Mouse (Mus musculus): ENCODE results near the gene App. TPM values are rescaled to one million over a fixed set of nuclear protein-coding genes. Genes with fewer than 3 reads are reported as not detected.

The App gene
- total RNA-seq (2014; fragmentation: Nextera tagmentation): 47.2 and 63.2 TPM in 2 replicates
- 119 and 121 TPM in 2 replicates for total RNA-seq (2017)

DNA sequence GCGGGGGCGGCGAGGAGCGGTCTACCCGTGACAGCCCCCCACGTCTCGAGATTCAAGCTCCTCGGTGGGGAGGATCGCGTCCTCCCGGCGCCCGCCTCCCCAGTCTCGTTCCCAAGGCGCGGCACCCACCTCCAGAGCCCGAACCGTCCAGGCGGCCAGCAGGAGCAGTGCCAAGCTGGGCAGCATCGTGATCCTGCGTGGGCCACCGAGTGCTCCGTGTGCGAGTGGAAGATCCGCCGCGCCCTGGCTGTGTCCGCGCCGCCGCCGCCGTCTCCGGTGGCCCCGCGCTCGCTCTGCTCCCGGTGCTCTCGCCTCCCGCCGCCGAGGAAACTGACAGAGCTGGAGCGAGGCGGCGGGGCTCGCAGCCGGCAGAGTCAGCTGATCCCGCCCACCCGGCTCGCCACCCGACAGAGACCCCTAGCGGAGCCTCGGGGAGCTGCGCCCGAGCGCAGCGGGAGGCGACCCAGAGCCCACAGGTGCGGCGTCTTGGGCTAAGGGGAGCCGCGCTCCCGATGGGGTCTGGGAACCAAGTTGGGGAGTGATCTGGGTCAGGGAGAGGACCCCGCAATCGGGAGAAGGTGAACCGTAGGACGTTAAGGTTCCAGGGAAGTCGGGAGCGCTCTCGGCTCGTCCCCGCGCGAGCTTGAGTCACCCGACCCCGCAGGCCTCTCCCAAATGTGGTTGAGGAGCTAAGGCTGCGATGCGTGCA is at the start of gene App:
Gene App (minus strand): TSS at position 394 of the 709 bp plus-strand sequence.
- peak; percentile 80 for ATAC-seq (replicated peaks; ENCODE audit: poor library complexity, severe bottlenecking)

DNA sequence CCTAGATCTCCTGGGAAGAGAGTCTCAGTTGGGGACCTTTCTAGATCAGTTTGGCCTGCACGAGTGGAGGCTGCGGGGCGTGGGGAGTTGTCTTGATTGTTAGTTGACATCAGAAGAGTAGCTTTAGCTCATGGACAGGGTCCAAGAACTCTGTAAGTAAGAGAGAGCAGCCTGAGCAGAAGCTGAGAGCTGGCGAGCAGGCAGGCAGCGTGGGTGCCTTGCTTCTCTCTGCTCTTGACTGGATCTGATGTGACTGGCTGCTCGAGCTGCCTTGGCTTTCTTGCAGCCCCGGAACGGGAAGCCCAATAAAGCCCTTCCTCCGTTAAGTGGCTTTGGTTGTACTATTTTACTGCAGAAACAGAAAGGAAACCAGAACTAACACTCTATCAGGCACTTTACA is 42.3 kb upstream of the App start:
- ATAC-seq (replicated peaks; ENCODE audit: poor library complexity, severe bottlenecking): no peak

DNA sequence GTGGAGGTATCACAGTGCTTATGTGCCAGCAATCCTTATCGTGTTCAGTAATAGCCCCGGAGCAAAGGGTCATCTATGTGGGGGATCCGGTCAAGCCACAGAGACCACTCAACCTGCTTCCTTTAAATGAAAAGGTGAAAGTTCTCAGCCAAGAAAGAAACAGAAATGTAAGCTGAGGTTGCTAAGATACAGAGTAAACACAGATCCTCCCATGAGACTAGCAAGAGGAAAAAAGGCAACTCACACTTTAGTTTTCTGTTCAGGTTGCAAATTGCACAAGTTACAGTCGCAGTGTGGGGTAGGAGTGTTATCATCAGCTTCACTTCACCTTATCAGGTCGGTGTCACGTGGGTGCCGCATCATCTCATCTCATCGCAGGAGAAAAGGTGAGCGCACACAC is 41.6 kb upstream of the App start:
- ATAC-seq (replicated peaks; ENCODE audit: poor library complexity, severe bottlenecking): no peak

DNA sequence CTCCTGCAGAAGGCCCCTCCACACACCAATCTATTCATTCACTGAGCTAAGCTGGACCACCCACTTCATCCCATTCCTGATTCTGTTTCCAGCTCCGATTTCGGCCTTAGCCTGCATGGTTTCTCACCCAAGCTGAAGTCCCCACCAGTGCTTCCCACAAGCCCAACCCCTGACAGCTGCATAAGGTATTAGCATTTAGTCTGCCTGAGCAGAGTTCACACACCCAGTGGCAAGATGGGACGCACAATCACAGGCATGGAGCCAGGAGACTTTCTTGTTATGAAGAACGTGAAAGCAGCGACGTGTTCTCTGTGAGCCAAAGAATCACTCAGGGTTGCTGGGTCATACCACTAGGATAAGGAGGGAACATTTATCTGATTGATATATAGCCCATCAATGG is 22.1 kb upstream of the App start:
- no peak for ATAC-seq (replicated peaks; ENCODE audit: poor library complexity, severe bottlenecking)

DNA sequence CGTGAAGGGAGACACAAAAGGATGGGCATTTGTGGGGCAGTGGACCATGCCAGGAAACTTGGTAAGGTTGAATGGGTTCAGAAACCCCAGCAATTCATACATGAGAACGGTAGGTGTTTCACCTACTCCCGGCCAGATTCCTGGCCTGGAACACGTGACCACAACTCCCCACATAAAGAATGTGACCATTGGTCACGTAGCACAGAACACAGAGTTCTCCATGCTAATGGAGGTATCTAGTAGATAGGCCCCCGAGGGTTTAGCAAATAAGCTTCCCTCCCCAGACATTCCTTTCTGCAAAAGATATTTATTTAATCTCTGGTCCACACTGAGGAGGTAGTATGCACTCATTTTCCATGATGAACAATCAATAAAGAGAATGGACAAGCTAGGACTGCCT is 21.6 kb upstream of the App start:
- ATAC-seq (replicated peaks; ENCODE audit: poor library complexity, severe bottlenecking): no peak

DNA sequence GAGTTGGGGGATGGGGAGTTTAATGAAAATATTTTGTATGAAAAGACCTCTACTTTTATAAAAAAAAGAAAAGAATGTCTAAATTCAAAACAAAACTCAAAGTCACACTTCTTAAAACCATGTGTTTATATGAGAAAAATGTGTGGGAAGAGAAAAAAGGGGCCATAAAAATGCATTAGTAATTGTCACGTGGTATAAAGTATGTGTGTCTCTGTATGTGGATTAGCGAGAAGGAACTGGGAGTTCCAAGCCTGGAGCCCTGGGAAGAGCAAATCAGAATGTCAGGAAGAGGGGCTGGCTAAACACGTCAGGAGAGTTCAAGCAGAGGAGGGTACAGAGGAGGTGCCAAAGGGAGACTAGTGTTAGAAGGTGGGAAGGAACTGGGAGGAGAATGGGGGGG is 7.9 kb upstream of the App start:
- no peak for ATAC-seq (replicated peaks; ENCODE audit: poor library complexity, severe bottlenecking)

DNA sequence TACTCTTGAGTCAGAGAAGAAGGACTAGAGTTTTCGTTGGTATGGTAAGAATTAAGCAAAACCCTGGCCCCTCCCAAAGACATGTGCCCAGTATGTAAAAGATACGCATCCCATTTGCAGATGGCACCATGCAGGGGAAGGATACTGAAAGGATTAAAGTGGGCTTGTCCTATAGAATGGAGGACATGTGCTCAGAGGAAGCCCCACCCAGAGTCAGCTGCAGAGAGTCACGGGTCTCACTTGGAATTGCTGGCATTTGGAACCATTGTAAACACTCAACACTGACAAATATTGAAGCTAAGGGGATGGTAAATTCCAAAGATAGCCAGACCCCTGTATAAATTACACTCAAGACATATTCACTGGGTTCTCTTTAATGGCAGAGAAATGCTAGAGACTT is 7.1 kb upstream of the App start:
- ATAC-seq (replicated peaks; ENCODE audit: poor library complexity, severe bottlenecking): no peak

DNA sequence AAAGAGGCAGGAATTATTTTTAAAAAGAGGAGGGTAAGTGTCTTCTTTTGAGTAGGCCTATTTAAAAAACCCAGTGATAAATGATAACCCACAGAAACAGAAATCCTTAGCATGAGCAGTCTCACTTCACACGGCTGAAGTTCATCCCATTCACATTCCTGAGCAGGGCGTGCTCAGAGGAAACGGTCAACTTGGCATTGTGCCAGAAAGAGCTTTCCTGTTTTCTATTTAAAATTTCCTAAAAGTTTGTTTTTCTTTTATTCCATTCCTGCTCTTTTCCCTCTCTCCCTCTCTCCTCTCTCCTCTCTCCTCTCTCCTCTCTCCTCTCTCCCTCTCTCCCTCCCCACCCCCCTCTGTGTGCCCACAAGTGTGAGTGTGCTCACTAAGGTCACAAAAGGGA is 3.1 kb upstream of the App start:
- ATAC-seq (replicated peaks; ENCODE audit: poor library complexity, severe bottlenecking): no peak

DNA sequence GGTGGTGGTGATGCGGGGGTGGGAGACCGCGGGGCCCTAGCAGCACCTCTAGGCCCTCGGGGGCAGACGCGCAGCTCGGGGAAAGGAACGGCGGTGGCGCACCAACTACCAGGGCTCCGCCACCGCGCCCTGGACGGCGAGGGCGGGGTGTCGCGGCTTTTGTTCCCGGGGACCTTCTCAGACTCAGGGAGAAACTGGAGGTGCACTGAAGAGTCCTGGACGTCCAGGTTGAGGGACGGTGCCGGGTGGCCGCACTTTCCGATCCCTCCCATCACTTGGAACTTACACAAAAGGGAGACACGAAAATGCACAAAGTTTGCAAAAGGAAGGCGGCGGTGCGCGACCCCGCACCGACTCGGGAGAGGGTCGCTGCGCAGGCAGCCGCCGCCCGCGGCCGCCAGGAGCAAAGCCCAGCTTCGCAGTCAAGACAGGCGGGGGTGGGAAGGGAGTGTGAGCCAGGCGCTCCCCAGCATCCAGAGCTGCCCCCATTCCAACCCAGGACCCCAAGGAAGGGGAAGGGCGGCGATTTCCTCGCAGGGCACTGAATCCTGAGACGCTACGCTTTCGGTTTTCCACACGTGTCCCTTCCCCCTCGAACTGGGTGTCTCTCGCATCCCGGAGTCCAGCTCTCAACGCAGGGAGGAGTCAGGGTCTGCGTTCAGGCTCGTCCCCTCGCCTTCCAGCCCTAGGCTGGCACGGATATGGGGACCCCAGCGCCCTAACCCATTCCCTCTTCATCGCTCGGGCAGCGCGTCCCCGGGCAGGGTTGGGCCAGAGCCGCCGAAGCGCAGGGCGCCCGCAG is 794 bp downstream of the App start:
- ATAC-seq (replicated peaks; ENCODE audit: poor library complexity, severe bottlenecking): peak; percentile 50

DNA sequence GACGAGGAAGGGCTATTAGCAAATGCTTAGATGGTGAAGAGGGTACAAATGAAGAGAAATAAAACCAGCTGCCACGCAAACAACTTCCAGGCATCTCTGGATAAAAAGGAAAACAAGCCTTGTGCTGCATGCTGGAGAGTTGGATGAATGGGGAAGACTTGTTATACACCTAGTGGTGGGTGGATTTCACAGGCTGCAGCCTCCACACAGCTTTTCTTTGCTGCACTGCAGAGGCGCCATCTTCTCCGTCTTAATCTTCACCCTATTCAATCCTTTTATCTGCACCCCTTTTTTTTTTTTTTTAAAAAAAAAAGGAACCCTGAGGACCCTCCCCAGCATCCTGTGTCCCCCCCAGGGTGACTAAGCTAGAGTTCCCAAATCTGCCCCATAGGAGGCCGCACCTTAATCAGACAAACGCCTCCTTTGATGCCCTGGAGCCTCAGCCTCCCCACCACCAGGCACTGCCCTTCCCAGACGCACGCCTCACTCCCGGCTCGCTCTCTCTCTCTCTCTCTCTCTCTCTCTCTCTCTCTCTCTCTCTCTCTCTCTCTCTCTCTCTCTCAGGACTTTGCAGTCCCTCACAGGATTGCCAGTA is 1.5 kb downstream of the App start:
- peak; percentile 36 for ATAC-seq (replicated peaks; ENCODE audit: poor library complexity, severe bottlenecking)

DNA sequence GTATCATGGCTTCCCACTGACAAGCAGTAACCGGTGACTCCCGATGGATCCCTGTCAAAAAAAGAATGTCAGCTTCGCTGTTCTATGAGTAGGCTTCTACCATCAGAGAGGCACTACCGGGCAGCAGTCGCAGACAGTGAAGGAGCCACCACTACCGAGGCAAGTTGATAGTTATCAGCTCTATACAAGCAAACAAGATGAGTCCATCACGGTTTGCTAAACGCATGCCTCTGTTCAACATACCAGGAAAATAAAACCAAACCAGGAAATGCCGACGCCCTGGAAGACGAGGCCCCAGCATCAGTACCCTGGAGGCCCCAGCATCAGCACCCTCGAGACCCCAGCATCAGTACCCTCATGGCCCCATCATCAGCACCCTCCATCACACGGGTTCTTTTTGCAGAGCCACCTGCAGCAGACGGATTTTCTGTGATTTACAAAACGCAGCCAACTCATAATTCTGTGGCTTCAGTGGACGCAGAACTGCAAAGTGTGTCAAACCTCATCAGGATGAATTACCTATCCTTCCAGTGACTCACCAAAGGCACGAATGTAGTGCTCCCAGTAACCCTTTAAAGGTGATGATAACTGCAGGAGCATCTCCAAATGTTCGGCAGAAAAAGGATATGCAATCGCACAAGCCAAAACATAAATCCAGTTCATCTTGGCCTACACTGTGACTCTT is 2.6 kb downstream of the App start:
- no peak for ATAC-seq (replicated peaks; ENCODE audit: poor library complexity, severe bottlenecking)

DNA sequence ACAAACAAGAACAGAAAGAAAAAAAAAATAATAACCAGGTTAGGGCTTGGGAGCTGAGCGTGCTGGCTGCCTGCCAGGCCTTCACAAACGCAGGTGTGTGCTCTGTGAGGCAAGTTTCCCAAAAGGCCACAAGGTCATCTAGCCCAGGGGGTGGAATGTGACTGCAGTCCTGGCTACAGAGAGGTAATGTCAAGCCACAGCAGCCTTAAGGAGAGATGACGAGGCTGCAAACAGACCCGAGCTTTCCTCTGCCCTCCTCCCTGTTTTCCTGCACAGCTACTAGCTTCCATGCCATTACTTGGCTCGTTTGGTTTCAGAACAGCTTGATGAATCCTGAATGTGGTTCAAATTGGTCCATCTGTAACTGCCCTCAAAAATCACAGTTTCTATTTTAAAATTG is 4.7 kb downstream of the App start:
- no peak for ATAC-seq (replicated peaks; ENCODE audit: poor library complexity, severe bottlenecking)

DNA sequence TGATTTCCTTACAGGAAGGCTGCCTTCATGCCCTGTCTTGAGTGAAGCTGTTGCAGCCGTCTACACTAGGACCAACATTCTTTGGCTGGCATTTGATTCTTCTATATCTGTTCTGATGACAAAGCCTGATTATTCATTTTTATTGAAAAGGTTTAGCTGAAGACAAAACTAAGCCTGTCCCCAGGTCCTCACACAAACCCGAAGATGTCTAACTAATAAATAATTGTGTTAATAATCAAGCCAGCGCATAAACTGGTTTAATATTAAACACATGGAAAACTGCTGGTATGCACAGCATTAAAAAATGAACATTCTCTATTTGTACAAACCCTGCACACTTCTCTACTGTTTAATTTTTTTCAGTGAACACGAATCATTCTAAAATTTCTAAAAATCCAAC is 7.4 kb downstream of the App start:
- no peak for ATAC-seq (replicated peaks; ENCODE audit: poor library complexity, severe bottlenecking)

DNA sequence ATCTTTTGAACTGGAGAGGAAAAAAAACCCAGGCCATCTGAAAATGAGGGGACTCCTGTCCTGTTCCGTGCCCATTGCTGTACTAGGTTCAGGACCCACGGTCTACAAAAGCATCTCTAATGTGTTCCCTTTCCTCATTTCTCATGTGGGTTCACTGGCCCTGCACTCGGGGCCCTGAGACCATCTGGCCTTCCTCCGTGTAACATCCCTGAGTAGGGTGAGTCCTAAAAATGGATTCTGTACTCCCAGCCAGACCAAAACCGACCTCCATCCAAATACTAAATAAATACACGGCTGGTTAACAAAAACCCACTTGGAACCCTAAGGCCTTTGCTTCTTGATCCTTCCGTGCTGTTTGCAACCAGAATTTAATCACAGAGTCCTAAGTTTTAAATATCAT is 7.9 kb downstream of the App start:
- ATAC-seq (replicated peaks; ENCODE audit: poor library complexity, severe bottlenecking): no peak

DNA sequence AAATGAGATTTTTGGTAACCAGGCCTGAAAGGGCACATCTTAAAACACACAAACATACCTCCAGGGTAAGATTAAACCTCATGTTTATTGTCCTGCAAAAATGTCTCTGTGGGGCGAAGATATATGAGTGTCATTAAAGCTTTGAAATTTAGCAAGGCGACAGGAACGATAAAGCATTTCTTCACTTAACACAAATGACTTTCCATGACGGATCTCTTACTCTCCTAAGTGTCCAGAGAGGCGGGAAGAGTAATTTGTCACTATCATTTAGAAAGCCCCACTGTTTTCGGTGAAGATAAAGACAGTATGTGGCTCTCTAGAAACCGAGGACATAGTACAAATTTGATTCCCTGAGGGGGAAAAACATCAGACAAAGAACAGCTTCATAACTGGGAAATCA is 8.4 kb downstream of the App start:
- no peak for ATAC-seq (replicated peaks; ENCODE audit: poor library complexity, severe bottlenecking)

DNA sequence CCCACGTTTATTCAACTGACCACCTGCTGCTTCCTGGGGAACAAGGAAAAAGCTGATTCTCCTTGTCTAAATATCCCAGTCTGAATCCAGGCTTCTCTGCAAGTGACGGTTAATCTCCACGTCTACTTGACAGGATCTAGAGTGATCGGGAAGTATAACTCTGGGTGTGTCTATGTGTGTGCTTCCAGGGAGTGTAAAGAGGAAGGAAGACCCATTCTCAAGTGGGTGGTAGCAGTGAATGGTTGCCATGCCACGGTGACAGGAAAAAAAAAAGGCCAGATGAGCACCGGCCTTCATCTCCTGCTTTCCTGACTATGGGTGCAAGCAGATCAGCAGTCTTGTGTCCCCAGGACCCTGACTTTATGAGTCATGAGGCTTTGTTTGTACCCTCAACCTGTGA is 10.8 kb downstream of the App start:
- peak; percentile 91 for ATAC-seq (replicated peaks; ENCODE audit: poor library complexity, severe bottlenecking)

DNA sequence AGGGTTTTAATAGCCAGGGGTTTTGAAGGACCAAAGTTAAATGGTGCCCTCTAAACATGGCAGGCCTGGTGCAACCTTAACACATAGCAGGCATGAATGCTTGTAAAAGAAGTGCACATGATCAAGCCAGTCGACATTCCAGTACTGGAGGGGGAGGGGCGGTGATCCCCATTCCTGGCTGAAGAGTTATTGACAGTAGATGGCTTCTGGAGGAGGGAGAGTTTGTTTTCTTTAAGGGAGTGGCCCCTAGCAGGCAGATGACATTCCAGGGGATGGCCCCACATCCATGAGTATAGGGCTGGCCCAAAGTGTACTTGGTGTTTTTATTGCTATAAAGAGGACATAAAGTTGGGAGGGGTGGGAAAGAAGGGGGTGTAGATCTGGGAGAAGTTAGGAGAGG is 13.4 kb downstream of the App start:
- no peak for ATAC-seq (replicated peaks; ENCODE audit: poor library complexity, severe bottlenecking)

DNA sequence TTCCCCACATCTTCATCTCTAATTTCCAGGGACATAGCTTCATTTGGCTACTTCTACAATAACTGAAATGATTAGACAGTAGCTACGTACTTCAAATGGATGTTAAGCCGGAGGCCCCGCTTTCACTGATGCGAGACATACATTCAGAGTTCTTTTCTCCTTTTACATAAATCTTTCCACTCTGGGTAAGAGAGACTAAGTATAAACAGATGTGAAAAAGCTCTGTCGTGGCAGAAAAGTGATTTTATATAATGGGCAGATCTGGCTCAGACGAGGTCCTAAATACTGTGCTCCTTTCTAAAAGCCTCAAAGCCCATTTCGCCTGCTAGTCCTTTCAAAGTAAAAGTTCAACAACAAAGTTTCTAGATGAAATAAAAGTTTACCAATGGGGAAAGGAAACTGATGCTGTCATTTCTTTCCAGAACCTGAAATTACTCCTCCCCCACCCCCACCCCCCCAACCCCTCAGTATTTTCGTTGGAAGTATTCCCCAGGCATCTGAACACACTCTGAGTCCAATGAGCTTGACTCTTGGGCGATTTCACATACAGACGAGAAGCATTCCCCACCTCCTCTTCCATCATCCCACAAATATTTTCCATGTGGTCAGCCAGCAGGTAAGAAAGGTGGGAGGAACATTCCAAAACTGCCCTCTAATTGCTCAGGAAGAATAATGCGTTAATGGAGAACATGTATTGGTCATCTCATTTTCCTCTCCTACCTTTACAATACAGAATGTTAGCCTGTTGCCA is 15.6 kb downstream of the App start:
- no peak for ATAC-seq (replicated peaks; ENCODE audit: poor library complexity, severe bottlenecking)

DNA sequence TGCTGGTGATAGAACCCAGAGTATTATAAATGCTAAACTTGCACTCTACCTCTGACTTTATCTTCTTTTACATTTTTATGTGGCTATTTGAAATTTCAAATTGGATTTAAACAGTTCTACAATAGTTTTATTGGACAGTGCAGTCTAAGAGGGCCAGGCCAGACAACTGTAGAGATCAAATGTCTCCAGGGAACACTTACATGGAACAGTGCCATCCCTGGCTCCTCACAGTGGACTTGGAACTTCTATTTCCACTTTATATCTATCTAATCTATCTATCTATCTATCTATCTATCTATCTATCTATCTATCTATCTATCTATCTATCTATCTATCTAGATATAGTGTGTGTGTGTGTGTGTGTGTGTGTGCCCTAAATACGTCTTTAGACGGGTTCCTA is 16.4 kb downstream of the App start:
- ATAC-seq (replicated peaks; ENCODE audit: poor library complexity, severe bottlenecking): no peak

DNA sequence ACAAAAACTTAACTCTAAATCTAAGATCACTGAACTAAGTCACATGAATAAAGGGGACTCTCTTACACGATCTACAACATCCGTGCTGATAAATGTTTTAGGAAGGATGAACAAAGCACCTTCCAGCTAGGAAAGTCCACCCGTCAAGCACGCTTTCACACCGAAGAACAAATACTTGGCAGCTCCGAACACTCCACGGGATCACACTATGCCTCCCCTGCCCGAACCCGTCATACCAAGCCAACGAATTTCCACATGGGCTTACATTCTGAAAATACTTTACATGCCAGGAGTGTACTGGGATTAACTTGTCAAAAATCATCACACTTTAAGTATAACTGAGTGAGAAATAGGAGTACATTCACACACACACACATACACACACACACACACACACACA is 17.7 kb downstream of the App start:
- ATAC-seq (replicated peaks; ENCODE audit: poor library complexity, severe bottlenecking): no peak

All from granulocyte monocyte progenitor cell, adult 5-6 weeks (primary cell).